Mouse (Mus musculus) hematopoietic stem cell, adult 5-6 weeks (primary cell): Measurements from ENCODE around the gene Cds1. TPM values are rescaled to one million over a fixed set of nuclear protein-coding genes. Genes with fewer than 3 reads are reported as not detected.

Experiments used
- ATAC-seq, 2 experiments: fragments of 125-278 bp in 1 of 2; replicated peaks in 1 of 2; 2 replicates each; pipeline ENCODE4 v1.8.0; 2016 to 2017; ENCODE audit warnings: inconsistent platforms in 2 of 2, mild to moderate bottlenecking in 2 of 2, moderate number of reproducible peaks in 2 of 2, low read depth in 1 of 2, moderate TSS enrichment in 1 of 2; ENCODE audit not compliant: low FRiP score in 2 of 2, poor library complexity in 2 of 2, severe bottlenecking in 2 of 2, insufficient read depth in 1 of 2, low TSS enrichment in 1 of 2
- total RNA-seq: library from RNA; stranded (forward); fragments of 172-1452, 232-1000 nt; gene quantifications from 2 replicates; pipeline ENCODE4 v1.2.3, GENCODE M21; 2017

Gene Cds1
- total RNA-seq, result 11.9 and 16.2 TPM in 2 replicates

DNA sequence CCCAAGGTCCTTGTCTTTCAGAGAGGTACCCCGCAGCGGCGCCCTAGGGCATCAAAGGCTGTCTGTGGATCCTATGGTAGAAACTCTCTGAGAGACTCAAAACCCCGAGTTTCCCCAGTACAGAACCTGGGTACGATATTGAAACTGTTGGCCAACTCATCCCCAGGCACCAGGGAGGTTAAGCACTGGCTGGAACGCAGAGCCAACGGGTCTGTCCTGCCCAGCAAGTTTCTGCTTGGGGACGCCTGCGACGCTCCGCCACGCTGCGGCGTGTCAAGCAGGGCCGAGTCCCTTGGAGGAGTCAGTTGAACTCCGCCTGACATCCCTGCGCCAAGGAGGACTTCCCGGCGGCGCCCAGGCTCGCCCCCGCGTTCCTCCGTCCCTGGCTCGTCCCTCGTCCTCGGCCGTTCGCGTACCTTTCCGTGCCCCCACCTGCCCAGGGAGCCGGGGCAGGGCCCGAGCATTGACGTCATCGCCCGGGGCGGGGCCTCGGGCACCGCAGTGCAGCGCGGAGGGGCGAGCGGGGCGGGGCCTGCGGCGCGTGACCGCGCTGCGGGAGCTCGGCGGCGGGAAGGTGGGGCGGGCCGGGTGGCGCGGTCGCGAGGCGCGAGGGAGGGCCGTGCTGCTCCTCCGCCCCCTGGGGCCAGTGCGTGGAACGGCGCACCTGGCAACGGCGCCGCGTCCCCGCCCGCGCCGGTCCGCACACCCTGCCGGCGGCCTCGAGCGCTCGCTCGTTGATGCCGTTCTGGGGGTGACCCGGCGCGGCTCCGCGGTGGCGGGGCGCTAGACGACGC, at the start of gene Cds1:
Gene Cds1 (plus strand): TSS at position 577 of the 794 bp plus-strand sequence.
- peak; percentile 29 to 61; a peak in 3 of 4 replicates for ATAC-seq

DNA sequence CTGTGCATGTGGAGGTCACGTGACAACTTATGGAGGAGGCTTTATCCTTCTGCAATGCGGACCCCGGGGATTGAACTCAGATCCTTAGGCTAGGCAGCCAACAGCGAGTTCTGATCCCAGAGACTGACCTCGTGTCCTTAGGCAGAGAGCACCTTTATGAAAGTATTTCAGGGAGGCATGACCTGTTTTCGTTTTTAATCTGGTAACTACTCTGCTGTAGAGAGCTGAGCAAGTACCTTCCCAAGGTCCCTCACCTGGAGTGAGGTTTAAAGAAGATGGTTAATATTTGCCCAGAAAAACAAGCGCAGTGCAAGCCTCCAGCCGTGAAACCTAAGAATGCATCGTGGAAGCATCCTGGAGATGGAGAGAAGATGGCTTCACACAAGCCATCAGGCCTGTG, 40.7 kb upstream of the Cds1 start:
- no peak for ATAC-seq

DNA sequence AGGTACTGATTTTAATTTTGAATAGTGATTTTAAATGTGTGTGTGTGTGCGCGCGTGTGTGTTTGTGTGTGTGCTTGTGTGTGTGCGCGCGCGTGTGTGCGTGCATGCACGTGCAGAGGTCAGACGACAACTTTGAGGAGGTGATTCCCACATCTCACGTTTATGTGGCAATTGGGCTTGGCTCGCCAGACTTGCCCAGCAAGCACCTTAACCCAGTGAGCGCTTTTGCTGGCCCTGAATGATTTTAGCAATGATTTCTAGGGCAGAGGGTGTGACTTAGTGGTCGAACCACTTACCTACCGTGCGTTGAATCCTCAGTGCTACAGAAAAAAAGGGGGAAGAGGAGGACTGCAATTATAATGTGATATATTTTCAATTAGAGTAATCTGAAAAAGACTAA, 40.2 kb upstream of the Cds1 start:
- ATAC-seq, result no peak

DNA sequence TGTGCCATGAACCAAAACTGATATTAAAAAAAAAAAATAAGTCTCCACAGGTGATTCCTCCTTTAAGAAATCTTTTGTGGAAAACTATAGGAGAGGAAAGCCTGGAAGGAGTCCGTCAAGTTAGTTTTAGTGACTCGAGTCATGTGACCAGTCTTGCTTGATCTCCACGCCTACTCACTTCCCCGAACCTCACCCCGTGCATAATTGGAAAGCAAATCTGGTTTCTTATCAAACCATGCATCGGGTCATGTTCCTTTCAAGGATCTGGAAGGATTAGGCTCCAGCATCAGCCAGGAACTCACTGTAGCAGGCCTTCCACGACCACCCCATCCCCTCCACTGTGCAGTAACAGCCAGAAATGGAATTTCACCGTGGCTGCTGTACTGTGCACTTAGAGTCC, 39.2 kb upstream of the Cds1 start:
- no peak for ATAC-seq

DNA sequence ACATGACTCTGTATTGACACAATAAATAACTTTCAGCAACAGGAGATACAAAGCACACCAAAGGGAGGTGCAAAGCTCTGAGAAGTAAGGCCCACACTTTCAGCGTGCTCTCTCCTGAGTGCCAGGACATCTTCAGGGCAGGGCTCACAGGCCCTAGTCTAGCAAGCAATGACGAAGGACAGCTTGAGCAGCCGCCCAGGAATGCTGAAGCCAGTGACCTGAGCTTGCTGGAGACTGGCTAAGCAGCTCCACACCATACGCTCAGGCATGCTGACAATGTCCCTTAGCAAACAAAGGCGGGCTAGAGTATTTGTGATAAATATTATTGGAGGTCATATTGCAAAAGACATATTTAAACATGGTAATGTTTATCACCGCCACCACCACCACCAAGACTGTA, 38.6 kb upstream of the Cds1 start:
- ATAC-seq, result no peak

DNA sequence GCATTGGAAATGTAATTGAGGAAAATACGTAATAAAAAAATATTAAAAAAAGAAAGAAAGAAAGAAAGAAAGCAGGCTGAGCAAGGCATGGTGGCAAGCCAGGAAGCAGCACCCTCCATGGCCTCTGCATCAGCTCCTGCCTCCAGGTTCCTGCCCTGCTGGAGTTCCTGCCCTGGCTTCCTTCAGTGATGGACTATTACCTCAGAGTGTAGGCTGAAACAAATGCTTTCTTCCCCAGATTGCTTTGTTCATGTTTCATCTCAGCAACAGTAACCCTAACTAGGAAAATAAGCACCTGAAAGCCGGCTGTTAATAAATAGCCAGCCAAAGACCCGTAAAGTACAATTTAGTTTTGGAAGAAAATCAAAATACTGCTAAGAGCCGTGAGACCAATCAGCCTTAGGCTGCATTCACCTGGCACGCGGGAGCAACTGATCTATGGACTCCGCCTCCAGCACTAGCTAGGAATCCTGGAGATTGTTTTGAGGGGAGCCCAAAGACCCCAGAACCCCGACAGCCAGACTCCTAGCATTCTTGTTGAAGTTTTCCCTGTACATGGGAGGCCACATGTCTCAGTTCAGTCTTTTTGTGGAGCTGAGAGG, 36.5 kb upstream of the Cds1 start:
- no peak for ATAC-seq

DNA sequence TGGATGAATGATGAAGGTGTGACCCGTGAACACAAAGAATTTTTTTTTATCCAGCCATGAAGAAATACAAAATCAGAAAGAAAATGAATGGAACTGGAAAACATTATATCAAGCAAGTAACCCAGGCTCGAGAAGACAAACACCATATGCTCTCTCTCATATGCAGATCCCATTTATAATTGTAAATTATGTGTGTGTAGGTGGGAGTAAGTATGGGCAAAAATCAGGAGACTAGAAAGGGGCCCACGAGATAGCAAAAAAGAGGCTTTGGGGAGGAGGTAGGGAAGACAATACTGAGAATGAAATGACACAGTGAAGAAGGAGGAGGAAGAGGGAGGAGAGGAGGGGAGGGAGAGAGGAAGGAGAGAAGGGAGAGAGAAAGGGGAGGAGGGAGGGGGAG, 27.6 kb upstream of the Cds1 start:
- no peak for ATAC-seq

DNA sequence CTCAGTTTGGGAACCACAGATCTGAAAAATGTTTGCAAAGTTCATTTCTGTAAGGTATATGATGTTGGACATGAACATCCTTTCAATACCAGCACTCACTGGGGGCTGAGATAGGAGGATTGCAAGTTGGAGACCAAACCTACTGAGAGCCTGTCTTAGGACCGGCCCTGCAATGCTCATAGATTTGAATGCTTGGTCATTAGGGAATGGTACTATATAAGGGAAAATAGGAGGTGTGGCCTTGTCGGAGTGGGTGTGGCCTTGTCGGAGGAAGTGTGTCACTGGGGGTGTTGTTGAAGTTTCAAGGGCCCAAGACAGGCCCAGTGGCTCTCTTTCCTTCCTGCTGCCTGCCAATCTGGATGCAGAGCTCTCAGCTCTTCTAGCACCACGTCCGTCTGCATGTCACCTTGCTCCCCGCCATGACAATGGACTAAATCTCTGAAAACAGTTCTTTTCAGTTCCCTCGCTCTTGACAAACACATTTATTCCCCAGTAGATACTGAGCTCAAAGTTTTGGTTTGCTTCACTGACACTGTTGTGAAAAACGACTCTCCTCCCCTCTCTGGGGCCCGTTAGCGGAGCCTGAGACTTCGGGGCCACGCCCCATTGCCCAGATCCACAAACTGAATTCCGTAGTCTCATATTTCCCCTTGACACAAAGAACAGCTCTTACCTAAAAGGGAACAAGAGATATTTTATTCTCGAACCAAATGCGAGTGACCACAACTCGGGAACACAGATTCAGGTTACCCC, 24.3 kb upstream of the Cds1 start:
- ATAC-seq, result no peak

DNA sequence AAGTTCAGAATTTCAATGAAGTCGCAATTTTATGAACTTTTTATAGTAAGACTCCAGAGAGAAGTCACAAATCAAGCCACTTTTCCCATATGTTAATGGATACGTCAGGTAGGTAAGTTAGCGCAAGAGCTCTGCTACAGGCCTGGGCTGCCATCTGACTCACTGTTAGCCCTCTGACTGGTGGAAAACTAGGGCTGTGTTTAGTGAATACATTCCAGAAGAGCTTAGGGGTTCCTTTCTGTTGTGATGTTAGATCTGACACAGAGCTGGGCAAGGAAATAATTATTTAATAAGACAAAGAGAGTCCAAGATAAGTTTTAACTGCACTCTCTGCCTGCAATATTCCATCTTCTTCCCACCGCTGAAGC, 23.7 kb upstream of the Cds1 start:
- ATAC-seq, result no peak

DNA sequence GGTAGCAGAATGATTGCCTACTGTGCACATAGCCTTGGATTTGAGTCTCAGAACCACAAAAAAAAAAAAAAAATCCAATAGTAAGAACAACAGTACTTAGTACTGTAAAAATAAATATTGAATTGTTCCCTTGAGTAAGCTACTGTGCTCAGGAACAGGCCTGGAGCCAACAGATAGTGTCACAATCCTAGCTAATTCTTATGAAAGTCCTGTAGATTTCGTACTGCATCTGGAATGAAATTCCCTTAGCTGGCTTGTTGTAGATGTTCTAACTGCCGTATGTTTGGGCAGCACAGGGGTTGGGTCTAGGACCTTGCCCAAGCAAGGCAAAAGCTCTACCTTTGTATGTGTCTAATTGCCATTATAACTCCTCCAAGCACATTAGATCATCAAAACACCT, 22.9 kb upstream of the Cds1 start:
- ATAC-seq, result no peak

DNA sequence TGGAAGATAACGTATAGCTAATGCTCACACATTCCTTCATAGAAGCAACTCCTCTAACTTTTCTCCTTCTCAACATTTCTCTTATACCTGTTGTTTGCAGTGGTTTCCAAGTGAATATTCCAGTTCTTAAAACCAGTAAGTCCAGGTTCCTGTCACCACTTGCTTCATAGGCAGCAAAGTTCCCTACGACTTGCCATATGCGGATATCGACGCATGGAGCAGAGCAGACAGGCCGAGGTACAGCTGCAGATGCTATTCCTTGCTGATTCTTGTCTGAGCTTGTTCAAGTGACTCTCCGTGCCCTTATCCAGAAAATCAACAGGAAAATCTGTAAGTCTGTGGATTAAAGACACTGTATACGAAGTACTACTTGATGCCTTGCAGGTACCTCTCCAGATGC, 22.5 kb upstream of the Cds1 start:
- no peak for ATAC-seq

DNA sequence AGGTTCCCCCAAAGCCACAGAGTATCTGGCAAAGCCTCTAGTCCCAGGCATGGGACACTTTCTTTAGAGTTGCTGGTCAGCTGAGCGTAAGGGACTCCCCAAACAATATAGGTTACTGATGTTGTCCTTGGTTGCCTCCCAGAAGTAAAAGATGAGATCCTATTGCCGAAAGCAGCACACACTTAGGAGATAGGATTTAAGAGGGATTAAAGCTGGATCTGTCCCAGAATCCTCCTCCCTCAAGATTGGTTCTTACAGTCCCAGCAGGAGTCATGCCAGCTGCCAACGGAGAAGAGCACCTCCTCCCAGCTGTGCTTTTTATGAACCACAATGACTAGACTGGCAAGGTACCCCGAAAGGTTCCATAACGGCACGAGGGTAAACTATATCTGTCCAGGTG, 20.0 kb upstream of the Cds1 start:
- ATAC-seq, result no peak

DNA sequence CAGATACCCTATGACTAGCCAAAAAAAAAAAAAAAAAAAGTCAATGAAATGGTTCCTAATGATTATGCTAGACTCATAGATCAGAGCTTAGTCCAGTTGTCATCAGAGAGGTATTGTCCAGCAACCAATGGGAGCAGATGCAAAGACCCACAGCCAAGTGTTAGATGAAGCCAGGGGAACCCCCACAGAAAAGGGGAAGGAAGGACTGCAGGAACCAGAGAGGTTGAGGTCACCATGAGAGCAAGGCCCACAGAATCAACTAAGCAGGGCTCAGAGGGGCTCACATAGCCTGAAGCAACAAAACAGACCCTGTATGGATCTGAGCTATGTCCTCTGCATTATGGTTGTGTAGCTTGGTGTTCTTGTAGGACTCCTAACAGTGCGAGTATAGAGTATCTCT, 11.2 kb upstream of the Cds1 start:
- peak; percentile 98 to 99 for ATAC-seq

DNA sequence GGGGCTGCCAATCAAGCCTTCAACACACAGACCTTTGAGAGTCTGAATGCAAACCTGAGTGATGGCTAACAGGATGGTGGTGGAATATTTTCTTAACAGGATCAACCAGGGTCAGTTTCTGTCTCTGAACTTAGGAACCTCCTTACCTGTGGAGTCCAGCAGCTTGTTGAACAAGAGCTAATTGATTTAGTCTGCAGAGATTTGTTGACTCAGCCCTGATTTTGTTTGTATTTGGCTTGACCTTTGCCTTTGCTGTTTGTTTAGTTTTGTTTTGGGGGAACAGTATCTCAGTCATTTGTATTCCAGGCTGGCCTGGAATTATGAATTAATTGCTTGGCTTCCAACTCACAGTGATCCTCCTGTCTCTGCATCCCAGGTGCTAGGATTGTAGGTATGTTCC, 7.3 kb upstream of the Cds1 start:
- no peak for ATAC-seq

DNA sequence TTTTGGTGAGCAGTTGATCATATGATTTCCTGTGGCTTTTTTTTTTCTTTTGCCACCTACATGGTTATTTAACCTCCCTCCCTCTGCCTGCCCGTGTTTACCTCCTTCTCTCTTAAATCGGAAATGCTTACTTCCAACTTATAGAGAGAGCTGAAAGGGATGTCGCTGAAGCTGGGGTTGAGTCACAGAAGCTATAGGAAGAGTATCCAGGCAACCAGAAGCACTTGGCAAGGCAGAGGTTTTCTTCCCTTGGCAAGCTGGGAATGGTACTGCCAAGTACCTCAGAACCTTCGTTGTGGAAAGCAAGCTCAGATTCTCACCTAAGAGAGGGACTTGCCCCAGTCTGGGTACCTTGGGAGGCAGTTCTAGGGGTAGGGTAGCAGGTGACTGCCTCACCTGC, 3.2 kb upstream of the Cds1 start:
- no peak for ATAC-seq

DNA sequence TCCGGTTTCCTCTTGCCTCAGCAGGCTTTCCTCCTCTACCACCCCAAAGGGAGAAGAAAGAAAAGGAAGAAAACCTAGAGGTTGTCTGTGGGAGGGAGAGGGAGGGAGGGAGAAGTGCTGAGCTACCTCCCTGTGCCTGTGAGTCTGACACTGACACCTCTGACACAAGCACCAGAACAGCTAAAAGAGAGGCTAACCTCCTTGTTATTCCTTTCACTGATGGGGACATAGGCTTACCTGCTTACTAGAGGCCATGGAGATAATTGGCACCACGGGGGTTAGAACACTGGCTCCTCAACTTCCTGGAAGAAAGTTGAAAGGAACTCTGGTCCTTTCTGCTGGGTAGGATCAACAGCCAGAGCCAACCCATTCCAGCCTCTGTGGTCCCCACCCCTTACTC, 1.4 kb upstream of the Cds1 start:
- no peak for ATAC-seq

DNA sequence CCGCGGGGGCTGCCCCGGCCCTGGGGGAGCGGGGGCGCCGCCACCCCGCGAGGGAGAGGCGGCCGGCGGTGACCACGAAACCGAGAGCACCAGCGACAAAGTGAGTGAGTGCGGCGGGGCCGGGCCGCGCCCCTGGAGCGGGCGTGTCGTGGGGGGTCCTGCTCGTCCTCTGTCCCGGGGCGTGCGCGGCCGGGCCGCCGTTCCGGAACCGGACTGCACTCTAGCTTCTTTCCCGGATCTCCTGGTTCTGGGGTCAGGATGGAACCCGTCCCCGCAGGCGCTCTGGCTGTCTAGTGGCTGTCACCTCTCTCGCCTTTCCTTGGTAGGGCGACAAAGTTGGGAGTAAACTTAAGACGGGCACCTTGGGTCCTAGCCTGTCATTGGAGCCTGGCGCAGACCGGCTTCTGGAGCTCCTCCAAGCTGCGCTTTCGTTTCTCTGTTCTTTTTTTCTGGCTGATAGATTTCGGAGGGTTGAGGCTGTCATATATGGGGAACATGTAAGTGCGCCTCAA, 516 bp downstream of the Cds1 start:
- peak in 1 of 2 experiments; percentile 18; a peak in 2 of 4 replicates for ATAC-seq

DNA sequence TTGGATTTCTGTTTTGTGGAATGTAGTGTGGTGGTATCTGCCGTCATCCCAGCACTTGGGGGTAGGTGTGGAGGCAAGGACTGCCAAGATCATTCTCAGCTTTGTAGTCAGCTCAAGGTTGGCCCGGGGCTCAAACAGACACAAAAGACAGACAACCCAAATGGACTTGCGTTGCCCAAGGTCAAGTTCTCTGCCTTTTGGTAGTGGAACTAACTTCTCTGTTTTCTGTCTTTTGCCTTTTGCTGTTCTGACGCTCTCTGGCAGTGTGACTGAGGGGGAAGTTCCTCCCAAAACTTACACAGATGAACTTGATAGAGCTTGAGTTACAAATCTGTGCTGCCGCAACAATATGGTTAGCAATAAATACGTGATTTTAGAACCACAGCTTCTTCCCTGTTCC, 1.3 kb downstream of the Cds1 start:
- peak; percentile 34 to 55; a peak in 3 of 4 replicates for ATAC-seq
